Mouse (Mus musculus) midbrain, postnatal 0 days (tissue): Measurements from ENCODE around the gene Pacs2. TPM values are rescaled to one million over a fixed set of nuclear protein-coding genes. Genes with fewer than 3 reads are reported as not detected.

Experiments used
- ATAC-seq: fragments of 200-750 bp; cut with Nextera tagmentation; 2 replicates; pipeline ENCODE4 v1.8.0; 2017; ENCODE audit warnings: moderate number of reproducible peaks, mild to moderate bottlenecking, moderate TSS enrichment, moderate library complexity; ENCODE audit not compliant: low FRiP score
- DNase-seq: peaks from one replicate; pipeline ENCODE4 v3.0.0-alpha.2; 2015; ENCODE audit warnings: low spot score
- H3K27ac ChIP-seq: fragments of 300-500 bp; sonication (generic); 2 replicates; pipeline ENCODE4 v1.5.1; 2014; ENCODE audit warnings: low read depth, mild to moderate bottlenecking, low read length, mixed read lengths
- H3K27me3 ChIP-seq: fragments of 300-500 bp; sonication (generic); 2 replicates; pipeline ENCODE4 v1.6.1; 2014; ENCODE audit warnings: low read length, control low read depth, mixed read lengths; ENCODE audit not compliant: insufficient read depth
- H3K36me3 ChIP-seq: fragments of 300-500 bp; sonication (generic); 2 replicates; pipeline ENCODE4 v1.6.1; 2014; ENCODE audit warnings: low read length, control low read depth, mixed read lengths; ENCODE audit not compliant: insufficient read depth
- H3K4me1 ChIP-seq: fragments of 300-500 bp; sonication (generic); 2 replicates; pipeline ENCODE4 v1.6.1; 2014; ENCODE audit warnings: mild to moderate bottlenecking, control low read depth, antibody characterized with exemption, low read length, mixed read lengths; ENCODE audit not compliant: insufficient read depth
- H3K4me2 ChIP-seq: fragments of 300-500 bp; sonication (generic); 2 replicates; pipeline ENCODE4 v1.6.1; 2014; ENCODE audit warnings: low read depth, mild to moderate bottlenecking, low read length, mixed read lengths; ENCODE audit not compliant: poor library complexity, severe bottlenecking
- H3K4me3 ChIP-seq: fragments of 300-500 bp; sonication (generic); 2 replicates; pipeline ENCODE4 v1.5.1; 2014; ENCODE audit warnings: low read depth, mild to moderate bottlenecking, low read length, moderate library complexity
- H3K9ac ChIP-seq: fragments of 300-500 bp; sonication (generic); replicated peaks from 2 replicates; pipeline ENCODE4 v1.6.1; 2014; ENCODE audit warnings: mild to moderate bottlenecking, low read length, moderate library complexity, mixed read lengths; ENCODE audit not compliant: poor library complexity, severe bottlenecking
- H3K9me3 ChIP-seq: fragments of 300-500 bp; sonication (generic); 2 replicates; pipeline ENCODE4 v1.6.1; 2016; ENCODE audit warnings: low read length, control low read depth
- CTCF ChIP-seq: IDR thresholded peaks from 2 replicates; pipeline ENCODE4 v1.5.1; 2016; ENCODE audit warnings: antibody characterized with exemption, mild to moderate bottlenecking
- WGBS: fragments of 180-500 bp; shearing (Covaris S2); extraction: QIAGEN DNeasy Blood & Tissue Kit; methylation state at CpG from one replicate; pipeline ENCODE4 v1.1.7; 2014; 5-methylcytosine and 5-hydroxymethylcytosine counted together
- polyA plus RNA-seq: library from polyadenylated mRNA; unstranded; fragments of >200 nt; fragmentation: Nextera tagmentation; extraction: Ambion mirVana; gene quantifications from 2 replicates; pipeline ENCODE4 v1.2.1, GENCODE M21; 2015
- total RNA-seq: library from RNA; depleted of rRNA; stranded (reverse); fragments of >200 nt; gene quantifications from 2 replicates; pipeline ENCODE4 v1.2.3, GENCODE M21; 2014

Pacs2 gene
- total and polyA plus RNA-seq, 2 experiments from 2014 or later: 25.8 to 162 TPM

DNA sequence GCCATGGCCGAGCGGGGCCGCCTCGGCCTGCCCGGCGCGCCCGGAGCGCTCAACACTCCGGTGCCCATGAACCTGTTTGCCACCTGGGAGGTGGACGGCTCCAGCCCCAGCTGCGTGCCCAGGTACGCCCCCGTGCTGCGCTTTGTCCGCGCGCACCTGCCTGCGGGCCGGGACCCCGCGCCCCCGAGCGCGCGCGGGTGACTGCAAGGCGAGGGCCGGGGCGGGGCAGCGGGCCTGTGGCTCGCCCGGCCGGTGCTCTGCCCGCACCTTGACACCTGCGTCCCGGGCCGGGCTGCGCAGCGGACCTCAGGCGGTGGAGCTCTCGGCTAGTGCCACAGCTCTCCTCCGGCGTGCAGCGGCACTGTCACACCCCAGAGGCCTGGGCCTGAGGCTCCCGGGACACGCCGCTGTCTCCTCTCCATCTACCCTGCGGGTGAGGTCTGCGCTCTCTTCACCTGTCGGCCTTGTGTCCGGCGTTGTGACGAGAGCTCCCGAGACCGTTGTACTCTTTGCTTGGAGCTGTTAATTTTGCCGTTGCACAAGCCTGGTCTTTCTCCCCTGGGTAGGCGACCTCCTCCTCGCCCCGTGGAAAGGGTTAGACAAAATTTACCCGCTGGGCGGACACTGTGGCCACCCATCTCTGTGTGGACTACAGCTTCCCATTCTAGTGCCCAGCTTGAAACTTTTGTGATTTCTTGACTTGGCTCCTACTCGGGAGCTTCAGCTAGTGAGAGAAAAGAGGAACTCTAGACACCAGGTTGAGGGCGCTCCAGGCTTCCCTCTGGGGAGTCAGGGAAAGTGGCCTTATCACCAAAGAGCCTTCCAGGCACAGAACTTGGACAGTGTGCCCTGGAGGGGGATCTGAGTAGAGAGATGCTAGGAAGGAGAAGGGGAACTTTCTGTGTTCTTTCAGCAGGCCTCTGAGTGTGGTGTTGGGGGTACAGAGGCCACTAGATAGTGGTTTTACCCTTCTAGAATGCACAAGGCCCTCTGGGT is 551 bp downstream of the Pacs2 start:
- ATAC-seq (peak; percentile 42; the same call in 1 of the 2 replicates), DNase-seq (peak; percentile 20)
- WGBS: under 1% methylated on average over 53 of the region's 64 CpGs
- Histone ChIP-seq H3K4me3 (peak overlapping the region; percentile 100), H3K27ac (peak overlapping the region; percentile 76), H3K27me3 (no peaks in the 10 kb centered on the region), H3K36me3 (no peaks in the 10 kb centered on the region), H3K4me2 (peak overlapping the region; percentile 82), H3K9me3 (no peaks in the 10 kb centered on the region), H3K9ac (peak overlapping the region; percentile 91), H3K4me1 (peaks cover 15% of the 10 kb centered on the region; the same call in 1 of the 2 replicates)
- no peak for TF ChIP-seq CTCF

DNA sequence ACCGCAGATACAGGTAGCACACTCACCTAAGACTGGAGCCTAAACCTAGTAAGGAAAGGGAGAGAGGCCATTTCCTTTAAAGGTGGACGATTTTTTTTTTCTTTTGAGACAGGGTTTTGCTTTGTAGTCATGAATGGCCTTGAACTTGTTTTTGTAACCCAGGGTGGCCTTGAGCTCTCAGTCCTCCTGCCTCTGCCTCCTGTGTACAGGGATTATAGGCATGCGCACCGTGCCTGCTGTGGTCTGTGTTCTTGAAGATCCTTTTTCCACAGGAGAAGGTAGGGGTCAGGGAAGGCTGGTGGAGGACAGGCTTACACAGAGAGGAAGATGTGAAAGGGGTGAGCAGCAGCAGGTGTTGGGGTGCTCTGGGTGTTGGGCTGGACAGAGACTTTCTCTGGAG is 1.6 kb downstream of the Pacs2 start:
- peaks cover 15% of the 10 kb centered on the region; the same call in 1 of the 2 replicates for H3K4me1 ChIP-seq
- H3K4me3 ChIP-seq: peak overlapping the region; percentile 100; the same call in 1 of the 2 replicates
- no peak overlapping the region for H3K9ac ChIP-seq
- H3K27ac ChIP-seq: no peak overlapping the region
- no peaks in the 10 kb centered on the region for H3K36me3 ChIP-seq
- no peak for ATAC-seq
- DNase-seq: no peak
- no peak for TF ChIP-seq CTCF
- WGBS: 70% methylated on average over 4 of the region's 4 CpGs
- peak overlapping the region; percentile 82 for H3K4me2 ChIP-seq
- no peaks in the 10 kb centered on the region for H3K27me3 ChIP-seq
- no peaks in the 10 kb centered on the region for H3K9me3 ChIP-seq

DNA sequence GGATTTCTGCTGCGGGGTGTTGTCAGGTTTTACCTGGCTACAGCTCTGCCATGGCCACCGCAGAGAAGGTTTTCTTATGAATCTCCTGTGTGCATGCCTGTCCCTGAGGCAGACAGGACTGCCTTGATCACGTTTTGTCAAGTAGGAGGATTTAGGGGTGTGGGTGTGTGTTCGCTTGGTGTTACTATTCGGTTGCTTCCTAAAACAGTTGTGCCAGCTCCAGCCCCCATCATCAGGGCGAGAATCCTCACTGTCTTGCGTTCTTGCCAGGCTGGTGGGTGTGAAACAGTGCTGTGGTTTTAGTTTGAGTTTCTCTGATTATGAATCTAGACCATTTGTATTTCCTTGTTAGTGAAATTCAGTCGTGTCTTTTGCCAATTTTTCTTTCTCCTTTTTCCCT is 2.7 kb downstream of the Pacs2 start:
- no peak for ATAC-seq
- DNase-seq: no peak
- Histone ChIP-seq H3K36me3 (no peaks in the 10 kb centered on the region), H3K4me1 (peaks cover 15% of the 10 kb centered on the region; the same call in 1 of the 2 replicates), H3K27ac (no peak overlapping the region), H3K4me3 (no peak overlapping the region), H3K9me3 (no peaks in the 10 kb centered on the region), H3K4me2 (peak overlapping the region; percentile 32), H3K9ac (no peak overlapping the region), H3K27me3 (no peaks in the 10 kb centered on the region)
- WGBS: 71% methylated on average over 8 of the region's 8 CpGs
- no peak for TF ChIP-seq CTCF

DNA sequence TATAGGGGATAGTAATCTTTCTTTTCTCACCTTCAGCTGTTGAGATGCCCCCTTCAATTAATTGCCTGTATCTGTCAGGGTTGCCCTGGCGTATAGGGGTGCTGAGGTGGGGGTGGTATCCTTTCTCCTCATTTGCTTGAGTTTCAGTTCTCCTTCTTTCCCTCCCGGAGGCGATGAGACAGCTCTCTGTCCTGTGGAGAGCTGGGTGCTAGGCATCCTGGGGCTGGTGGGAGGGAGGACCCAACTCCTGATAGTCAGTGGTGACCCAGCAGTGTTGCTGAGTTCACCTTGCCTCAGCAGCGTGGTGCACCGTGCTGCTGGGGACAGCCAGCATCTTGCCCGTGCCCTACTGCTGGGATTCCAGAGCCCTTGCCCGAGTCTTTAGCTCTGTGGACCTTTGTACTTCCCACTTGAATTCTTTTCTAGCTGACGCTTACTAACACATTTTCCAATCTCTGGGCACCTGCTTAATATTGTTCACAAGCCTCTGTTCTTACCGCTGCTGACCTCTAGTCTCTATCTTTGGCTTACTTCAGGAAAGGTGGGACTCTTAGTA is 3.2 kb downstream of the Pacs2 start:
- Histone ChIP-seq H3K4me2 (no peak overlapping the region), H3K36me3 (no peaks in the 10 kb centered on the region), H3K4me3 (no peak overlapping the region), H3K9ac (no peak overlapping the region), H3K4me1 (peaks cover 15% of the 10 kb centered on the region; the same call in 1 of the 2 replicates), H3K27ac (no peak overlapping the region), H3K9me3 (no peaks in the 10 kb centered on the region), H3K27me3 (no peaks in the 10 kb centered on the region)
- TF ChIP-seq CTCF: no peak
- WGBS: 82% methylated on average over 9 of the region's 9 CpGs
- ATAC-seq (no peak), DNase-seq (no peak)

DNA sequence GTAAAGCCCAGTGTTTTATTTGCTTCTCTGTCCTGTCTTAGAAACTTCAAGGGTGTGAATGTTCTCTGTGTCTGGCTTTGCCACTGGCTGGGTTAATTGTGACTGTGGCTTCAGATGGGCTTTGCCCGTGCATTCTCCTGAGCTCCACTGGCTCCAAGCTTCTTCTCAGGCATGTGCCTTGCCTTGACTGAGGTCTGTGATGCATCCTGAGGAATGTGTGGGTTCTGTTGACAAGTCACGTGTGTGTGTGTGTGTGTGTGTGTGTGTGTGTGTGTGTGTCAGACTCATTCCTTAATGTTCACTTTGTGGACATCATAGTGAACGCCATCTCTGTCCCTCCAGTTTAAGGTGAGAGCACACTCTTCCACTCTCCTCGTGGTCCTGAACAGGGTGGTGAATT is 4.5 kb downstream of the Pacs2 start:
- DNase-seq: no peak
- Histone ChIP-seq H3K27me3 (no peaks in the 10 kb centered on the region), H3K9me3 (no peaks in the 10 kb centered on the region), H3K4me3 (no peak overlapping the region), H3K36me3 (peaks cover 8% of the 10 kb centered on the region; the same call in 1 of the 2 replicates), H3K4me2 (no peak overlapping the region), H3K27ac (no peak overlapping the region), H3K4me1 (peaks cover 15% of the 10 kb centered on the region; the same call in 1 of the 2 replicates), H3K9ac (no peak overlapping the region)
- no peak for ATAC-seq
- TF ChIP-seq CTCF: no peak
- WGBS: 87% methylated on average over 4 of the region's 4 CpGs

DNA sequence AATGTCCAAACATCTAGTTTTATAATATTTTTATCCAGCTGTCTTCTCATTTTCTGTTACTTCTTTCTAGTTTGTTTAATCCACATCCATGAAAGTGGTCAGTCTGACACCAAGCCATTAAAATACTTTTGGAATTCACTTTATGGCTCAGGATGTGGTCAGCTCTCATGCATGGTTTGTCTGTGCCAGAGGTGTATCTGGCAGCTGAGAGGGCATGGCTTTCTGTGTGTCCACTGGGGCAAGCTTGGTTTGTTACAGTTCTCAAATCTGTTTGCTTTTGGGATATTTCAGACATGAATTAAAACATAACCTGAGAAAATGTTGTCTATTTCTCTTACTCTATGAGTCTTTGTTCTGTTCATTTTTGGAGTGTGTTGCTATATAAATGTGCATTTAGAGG is 7.2 kb downstream of the Pacs2 start:
- DNase-seq: no peak
- Histone ChIP-seq H3K4me2 (no peak overlapping the region), H3K27me3 (no peaks in the 10 kb centered on the region), H3K9ac (no peak overlapping the region), H3K9me3 (no peaks in the 10 kb centered on the region), H3K36me3 (peaks cover 14% of the 10 kb centered on the region), H3K4me1 (0 out of 2 replicates have a peak, but pooled peaks cover 4% of the 10 kb centered on the region), H3K4me3 (no peak overlapping the region), H3K27ac (no peak overlapping the region)
- ATAC-seq: no peak
- no peak for TF ChIP-seq CTCF
